8 mouse cellular contexts compared by ENCODE assay signal in genomic region chr8:109608271-109609152, GRCm38 (mm10). TPM values are rescaled to one million over a fixed set of nuclear protein-coding genes. Genes with fewer than 3 reads are reported as not detected.
A peak's percentile ranks its signal among the peaks of the same experiment; 100 is the strongest.
DNase-seq lines count a peak whose midpoint lies in the region; ATAC-seq and TF ChIP-seq lines count a peak whose summit lies in the region.

Gene Dhodh, minus strand, starts transcription at chr8:109608673.

- H3K9ac ChIP-seq in embryonic facial prominence, embryonic 14.5 days (ENCODE audit: low read depth, low read length): peak within 1 kb of the TSS; percentile 77
- H3K9ac ChIP-seq in heart, adult 2 months (ENCODE audit: low read depth, low read length): peak within 1 kb of the TSS; percentile 73
- peak within 1 kb of the TSS; percentile 70 for H3K9ac ChIP-seq in limb, embryonic 13.5 days
- H3K9ac ChIP-seq in midbrain, embryonic 16.5 days (ENCODE audit: low read depth, low read length): peak within 1 kb of the TSS; percentile 73

- peak within 1 kb of the TSS; percentile 81 for H3K4me2 ChIP-seq in embryonic facial prominence, embryonic 14.5 days (ENCODE audit: low read depth, low read length)
- peak within 1 kb of the TSS; percentile 84 for H3K4me2 ChIP-seq in limb, embryonic 13.5 days (replicated peaks)
- H3K4me2 ChIP-seq in midbrain, embryonic 16.5 days (ENCODE audit: low read length): peak within 1 kb of the TSS; percentile 84

- peak; percentile 95 for TF ChIP-seq POLR2A in heart, adult 2 months (IDR thresholded peaks at IDR 0.05; ENCODE audit: insufficient read depth, low read depth, low read length)

- peak; percentile 95 for DNase-seq in 3T3-L1 (ENCODE audit: low read depth, low spot score)
- peak; percentile 76 to 94 for DNase-seq in adrenal gland, postnatal 4 days (ENCODE audit: low spot score in 2 of 2)
- peak; percentile 98 for DNase-seq in embryonic facial prominence, embryonic 14.5 days (ENCODE audit: low spot score)
- peak; percentile 96 to 98 for DNase-seq in heart, adult 2 months
- peak; percentile 95 to 96 for DNase-seq in kidney, adult 8-10 months
- DNase-seq in spleen, postnatal 10 days (ENCODE audit: low spot score in 2 of 2): peak; percentile 92 to 97

- peaks cover 11% of the 10 kb centered on the region for H3K4me1 ChIP-seq in embryonic facial prominence, embryonic 14.5 days (ENCODE audit: control insufficient read depth, insufficient read depth, low read length)
- peaks cover 5% of the 10 kb centered on the region for H3K4me1 ChIP-seq in heart, adult 2 months (ENCODE audit: control insufficient read depth, insufficient read depth, low read length)
- H3K4me1 ChIP-seq in limb, embryonic 13.5 days: peaks cover 16% of the 10 kb centered on the region
- H3K4me1 ChIP-seq in midbrain, embryonic 16.5 days (ENCODE audit: control insufficient read depth, insufficient read depth, low read length): peaks cover 12% of the 10 kb centered on the region

- peak within 1 kb of the TSS; percentile 96 for H3K27ac ChIP-seq in embryonic facial prominence, embryonic 14.5 days (replicated peaks; ENCODE audit: low read depth, low read length)
- peak within 1 kb of the TSS; percentile 90 for H3K27ac ChIP-seq in heart, adult 2 months
- peak within 1 kb of the TSS; percentile 93 for H3K27ac ChIP-seq in limb, embryonic 13.5 days
- H3K27ac ChIP-seq in midbrain, embryonic 16.5 days (ENCODE audit: low read length): peak within 1 kb of the TSS; percentile 92

- TF ChIP-seq CTCF in heart, adult 2 months (IDR thresholded peaks at IDR 0.05): peak; percentile 29

- no peaks in the 10 kb centered on the region for H3K9me3 ChIP-seq in embryonic facial prominence, embryonic 14.5 days (ENCODE audit: control insufficient read depth, low read length)
- H3K9me3 ChIP-seq in limb, embryonic 13.5 days: no peaks in the 10 kb centered on the region
- no peaks in the 10 kb centered on the region for H3K9me3 ChIP-seq in midbrain, embryonic 16.5 days (replicated peaks; ENCODE audit: control insufficient read depth, low read length, poor library complexity, severe bottlenecking)

- H3K4me3 ChIP-seq in embryonic facial prominence, embryonic 14.5 days (ENCODE audit: low read depth, low read length): peak within 1 kb of the TSS; percentile 72
- H3K4me3 ChIP-seq in heart, adult 2 months: peak within 1 kb of the TSS; percentile 69
- H3K4me3 ChIP-seq in limb, embryonic 13.5 days: peak within 1 kb of the TSS; percentile 63
- peak within 1 kb of the TSS; percentile 49 for H3K4me3 ChIP-seq in midbrain, embryonic 16.5 days (ENCODE audit: low read depth, low read length)

- ATAC-seq in embryonic facial prominence, embryonic 14.5 days (ENCODE audit: low read depth): peak; percentile 99
- ATAC-seq in limb, embryonic 13.5 days (ENCODE audit: low FRiP score, low read depth): peak; percentile 99
- ATAC-seq in midbrain, embryonic 16.5 days: peak; percentile 100

- peak; percentile 55; the same call in 1 of the 2 replicates for TF ChIP-seq EP300 in heart, adult 2 months (IDR thresholded peaks at IDR 0.05; ENCODE audit: insufficient read depth, low read depth, low read length)

- intact Hi-C loops in heart, adult 2 months (cut with DNase I): loop anchor here (1.0 to 5.0 kb wide), 3 partner anchors 42 to 174 kb away; partner anchors contain the start of gene Ist1

- peaks cover 10% of the 10 kb centered on the region; the same call in 1 of the 2 replicates for H3K36me3 ChIP-seq in embryonic facial prominence, embryonic 14.5 days (ENCODE audit: control insufficient read depth, insufficient read depth, low read length)
- H3K36me3 ChIP-seq in heart, adult 2 months (ENCODE audit: control insufficient read depth, insufficient read depth, low read length): no peaks in the 10 kb centered on the region
- H3K36me3 ChIP-seq in limb, embryonic 13.5 days: peaks cover 18% of the 10 kb centered on the region
- H3K36me3 ChIP-seq in midbrain, embryonic 16.5 days (ENCODE audit: control insufficient read depth, insufficient read depth, low read length): no peaks in the 10 kb centered on the region

- H3K79me2 ChIP-seq in heart, adult 2 months (replicated peaks; ENCODE audit: control insufficient read depth, insufficient read depth, low read length): no peaks in the 10 kb centered on the region

- H3K27me3 ChIP-seq in embryonic facial prominence, embryonic 14.5 days (replicated peaks; ENCODE audit: control insufficient read depth, insufficient read depth, low read length): no peaks in the 10 kb centered on the region
- H3K27me3 ChIP-seq in heart, adult 2 months (ENCODE audit: control insufficient read depth, insufficient read depth, low read length): no peaks in the 10 kb centered on the region
- no peaks in the 10 kb centered on the region for H3K27me3 ChIP-seq in limb, embryonic 13.5 days
- H3K27me3 ChIP-seq in midbrain, embryonic 16.5 days (ENCODE audit: control insufficient read depth, insufficient read depth, low read depth, low read length): no peaks in the 10 kb centered on the region

- WGBS in embryonic facial prominence, embryonic 14.5 days: under 1% methylated on average over 41 of the region's 42 CpGs
- under 1% methylated on average over 42 of the region's 42 CpGs for WGBS in heart, adult 2 months
- under 1% methylated on average over 42 of the region's 42 CpGs for WGBS in limb, embryonic 13.5 days
- WGBS in midbrain, embryonic 16.5 days: under 1% methylated on average over 42 of the region's 42 CpGs

RNA-seq across cellular contexts. Expression of gene Dhodh, which starts in this region (rescaled TPM):
- 10 to 100 TPM; 27.2 to 32.1 TPM for total RNA-seq in adrenal gland, postnatal 4 days (2021)
- polyA plus RNA-seq in embryonic facial prominence, embryonic 14.5 days (2014; fragmentation: Nextera tagmentation; extraction: Ambion mirVana): 34.7 and 39.3 TPM in 2 replicates
- total RNA-seq in heart, adult 2 months (2021): 10 to 100 TPM; 13.4 to 16.8 TPM
- 13.8 and 17.9 TPM in 2 replicates for polyA plus RNA-seq in heart, adult 2 months (2012; rRNA removed)
- 49.8 and 54.1 TPM in 2 replicates for polyA plus RNA-seq in limb, embryonic 13.5 days (2015; fragmentation: Nextera tagmentation; extraction: Ambion mirVana)
- polyA plus RNA-seq in midbrain, embryonic 16.5 days (2015; fragmentation: Nextera tagmentation; extraction: Ambion mirVana): 29.7 and 35.7 TPM in 2 replicates

Comparison
In these comparisons a context has a peak if more than half of its experiments do, and no peak if none do; other contexts are left out.
1. Peak in every context shown above with its lines: DNase-seq, ATAC-seq, H3K4me3 ChIP-seq and H3K27ac ChIP-seq.